Comparison of ENCODE assay signal across 15 mouse cellular contexts in genomic region chr11:63620220-63620619, GRCm38 (mm10).
"Had no signal": no experiment of that assay in that cellular context is flagged by ENCODE, and none has a peak within 500 bp of the region (broad histone marks: within the 10 kb centered on the region; RNA-seq: fewer than 3 reads in every experiment).

No protein-coding gene starts in this region.

- DNase-seq: kidney, adult 11 months; kidney, adult 8-10 months; kidney, postnatal 14 days; kidney, postnatal 4 days; layer of hippocampus, postnatal 36 days; liver, embryonic 13.5 days; lung, adult 2 months; lung, postnatal 14 days; lung, postnatal 4 days; thymus, adult 2 months; thymus, postnatal 14 days; thymus, postnatal 4 days had no signal

- ATAC-seq: intestine, embryonic 15.5 days; midbrain, embryonic 13.5 days; midbrain, embryonic 16.5 days had no signal
